Mouse (Mus musculus): ENCODE results near the gene Src.

Src gene

GRCm38 (mm10) chr2:157412497-157412896 lies 5.7 kb upstream of the Src start:
- no peak for ATAC-seq (ENCODE audit: low TSS enrichment)

- no peak for ATAC-seq (ENCODE audit: low TSS enrichment)
Measured at GRCm38 (mm10) chr2:157417229-157417628, 1.0 kb upstream of the Src start.

GRCm38 (mm10) chr2:157418609-157419071 lies 396 bp downstream of the Src start:
- no peak for ATAC-seq (ENCODE audit: low TSS enrichment)

DNA sequence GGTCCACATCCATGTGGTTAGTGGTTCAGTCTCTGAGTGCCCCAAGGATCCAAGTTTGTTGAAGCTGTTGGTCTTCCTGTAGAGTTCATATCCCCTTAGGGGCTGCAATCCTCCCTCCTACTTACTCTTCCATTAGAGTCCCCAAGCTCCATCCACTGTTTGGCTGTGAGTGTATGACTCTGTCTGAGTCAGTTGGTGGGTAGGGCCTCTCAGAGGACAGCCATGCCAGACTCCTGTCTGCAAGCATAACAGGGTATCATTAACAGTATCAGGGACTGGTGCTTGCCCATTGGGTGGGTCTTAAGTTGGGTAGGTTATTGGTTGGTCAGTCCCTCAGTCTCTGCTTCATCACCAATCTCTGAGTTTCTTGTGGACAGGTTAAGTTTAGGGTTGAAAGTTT lies 1.3 kb downstream of the Src start:
- no peak for ATAC-seq (ENCODE audit: low TSS enrichment)

- no peak for ATAC-seq (ENCODE audit: low TSS enrichment)
Measured at GRCm38 (mm10) chr2:157420404-157420803, 2.2 kb downstream of the Src start.

DNA sequence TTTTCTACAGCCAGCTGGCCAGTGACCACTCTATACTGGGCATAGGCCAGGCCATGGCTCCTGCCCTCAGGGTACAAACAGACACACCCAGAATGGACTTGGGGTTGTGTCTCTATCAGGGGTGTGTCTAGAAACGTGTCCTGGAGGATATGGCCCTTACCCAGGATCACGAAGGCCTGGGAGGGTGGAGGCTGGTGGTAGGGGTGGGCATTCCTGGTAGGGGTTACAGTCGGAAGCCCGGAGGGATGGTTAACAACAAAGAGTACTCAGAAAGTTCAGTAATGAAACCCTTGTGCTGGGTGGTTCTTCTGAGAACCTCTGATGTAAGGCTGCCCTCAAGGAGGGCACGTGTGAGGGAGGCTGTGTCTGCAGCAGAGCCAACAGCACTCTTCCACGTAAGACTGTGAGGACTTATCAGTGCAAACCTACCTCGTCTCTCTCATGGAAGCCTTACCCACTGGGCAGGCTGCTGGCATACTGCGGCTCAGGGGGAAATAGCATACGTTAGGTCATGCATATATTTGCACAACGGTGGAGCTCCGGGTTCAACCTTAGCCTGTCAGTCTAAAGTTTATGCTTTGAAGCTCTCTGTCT lies 3.9 kb downstream of the Src start:
- ATAC-seq (ENCODE audit: low TSS enrichment) = no peak

GRCm38 (mm10) chr2:157422854-157423705 lies 4.8 kb downstream of the Src start:
- no peak for ATAC-seq (ENCODE audit: low TSS enrichment)

DNA sequence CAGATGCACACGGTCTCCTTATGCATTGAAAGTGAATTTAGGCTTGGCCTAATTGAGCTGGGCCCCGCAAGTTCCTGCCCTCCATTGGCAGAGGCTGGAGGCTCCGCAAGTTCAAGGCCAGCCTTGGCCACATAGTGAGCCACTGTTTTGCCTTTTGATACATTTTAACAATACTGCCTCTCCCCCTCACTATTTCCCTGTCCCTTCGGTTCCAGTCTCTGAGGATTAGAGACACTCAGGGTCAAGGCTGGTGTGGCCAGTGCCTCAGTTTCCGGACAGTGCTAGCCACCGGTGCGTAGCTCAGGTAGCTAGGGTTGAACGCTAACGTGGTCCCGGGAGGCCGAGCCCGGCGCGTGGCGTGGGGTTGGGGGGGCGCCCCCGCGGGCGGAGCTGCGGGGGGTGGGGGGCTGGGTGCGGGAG lies 5.5 kb downstream of the Src start:
- no peak for ATAC-seq (ENCODE audit: low TSS enrichment)

GRCm38 (mm10) chr2:157424126-157424903 lies 6.1 kb downstream of the Src start:
- no peak for ATAC-seq (ENCODE audit: low TSS enrichment)

DNA sequence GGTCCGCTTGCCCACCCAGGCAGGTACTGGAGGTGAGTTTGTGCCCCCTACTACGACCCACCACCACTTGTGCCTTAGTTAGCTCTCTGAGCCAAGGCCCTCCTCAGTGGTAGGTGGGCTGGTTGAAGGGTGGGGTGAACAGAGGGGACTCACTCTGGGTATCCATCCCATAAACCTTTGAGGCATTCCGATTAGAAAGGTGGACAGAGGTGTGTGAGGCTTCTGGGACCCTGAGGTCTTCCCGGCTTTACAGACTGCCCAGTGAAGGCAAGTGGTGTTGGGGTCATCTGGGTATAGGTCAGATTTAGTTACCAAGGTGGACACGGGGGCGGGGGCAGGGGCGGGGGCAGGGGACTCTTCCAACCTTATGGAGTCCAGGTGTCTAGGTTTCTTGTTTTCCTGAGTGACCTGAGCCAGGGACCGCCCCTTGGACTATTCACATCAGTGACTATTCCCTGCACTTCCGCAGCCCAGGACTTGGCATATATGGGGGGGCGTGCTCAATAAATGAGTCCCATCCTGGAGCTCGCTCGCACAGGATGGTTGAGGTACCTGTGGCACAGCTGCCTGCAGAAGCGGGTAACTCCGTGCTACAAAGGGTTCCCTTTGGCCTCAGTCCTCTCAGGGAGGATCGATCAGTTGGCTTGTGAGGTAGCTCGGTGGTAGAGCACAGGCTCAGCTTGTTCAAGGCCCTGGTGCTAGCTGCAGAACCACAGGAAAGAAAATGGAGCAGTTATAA lies 6.8 kb downstream of the Src start:
- ATAC-seq (ENCODE audit: low TSS enrichment) = no peak

DNA sequence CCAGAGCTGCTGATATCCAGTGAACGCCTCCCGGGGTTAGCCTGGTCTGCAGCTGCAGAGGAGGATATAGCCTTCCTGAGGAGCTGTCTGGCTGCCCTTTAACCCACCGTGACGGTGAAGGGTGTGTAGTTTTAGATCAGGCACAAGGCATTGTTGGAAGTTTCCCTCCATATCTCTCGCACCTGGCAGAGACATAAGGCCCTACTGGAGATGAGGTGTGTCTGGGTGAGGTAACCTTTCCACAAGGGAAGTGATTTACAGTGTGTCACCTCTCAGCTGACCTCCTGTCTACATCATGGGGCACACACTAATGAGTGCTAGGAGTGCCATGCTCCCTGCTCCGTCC lies 7.4 kb downstream of the Src start:
- ATAC-seq (ENCODE audit: low TSS enrichment) = no peak

- no peak for ATAC-seq (ENCODE audit: low TSS enrichment)
Measured at GRCm38 (mm10) chr2:157426171-157426570, 7.9 kb downstream of the Src start.

GRCm38 (mm10) chr2:157427164-157427563 lies 8.9 kb downstream of the Src start:
- ATAC-seq (ENCODE audit: low TSS enrichment) = no peak

- no peak for ATAC-seq (ENCODE audit: low TSS enrichment)
Measured at GRCm38 (mm10) chr2:157428351-157429139, 10.3 kb downstream of the Src start.

DNA sequence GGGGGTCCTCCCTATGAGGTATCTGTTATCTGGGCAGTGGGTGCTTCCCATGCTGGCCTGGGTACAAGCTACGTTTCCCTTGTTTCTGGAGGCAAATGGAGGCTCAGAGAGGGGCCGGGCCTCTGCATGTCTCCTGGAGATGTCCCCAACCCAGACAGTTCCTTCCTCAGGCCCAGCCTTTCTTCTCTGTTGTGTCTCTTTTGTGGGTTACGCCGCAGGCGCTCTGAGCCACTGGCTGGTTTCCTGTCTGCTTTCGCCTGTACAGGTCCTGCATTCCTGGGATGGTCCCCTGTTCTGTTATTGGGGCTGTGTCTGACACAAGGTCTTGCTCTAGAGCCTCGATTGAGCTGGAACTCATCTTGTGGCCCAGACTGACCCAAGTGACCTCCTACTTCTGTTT lies 11.5 kb downstream of the Src start:
- ATAC-seq (ENCODE audit: low TSS enrichment) = no peak

DNA sequence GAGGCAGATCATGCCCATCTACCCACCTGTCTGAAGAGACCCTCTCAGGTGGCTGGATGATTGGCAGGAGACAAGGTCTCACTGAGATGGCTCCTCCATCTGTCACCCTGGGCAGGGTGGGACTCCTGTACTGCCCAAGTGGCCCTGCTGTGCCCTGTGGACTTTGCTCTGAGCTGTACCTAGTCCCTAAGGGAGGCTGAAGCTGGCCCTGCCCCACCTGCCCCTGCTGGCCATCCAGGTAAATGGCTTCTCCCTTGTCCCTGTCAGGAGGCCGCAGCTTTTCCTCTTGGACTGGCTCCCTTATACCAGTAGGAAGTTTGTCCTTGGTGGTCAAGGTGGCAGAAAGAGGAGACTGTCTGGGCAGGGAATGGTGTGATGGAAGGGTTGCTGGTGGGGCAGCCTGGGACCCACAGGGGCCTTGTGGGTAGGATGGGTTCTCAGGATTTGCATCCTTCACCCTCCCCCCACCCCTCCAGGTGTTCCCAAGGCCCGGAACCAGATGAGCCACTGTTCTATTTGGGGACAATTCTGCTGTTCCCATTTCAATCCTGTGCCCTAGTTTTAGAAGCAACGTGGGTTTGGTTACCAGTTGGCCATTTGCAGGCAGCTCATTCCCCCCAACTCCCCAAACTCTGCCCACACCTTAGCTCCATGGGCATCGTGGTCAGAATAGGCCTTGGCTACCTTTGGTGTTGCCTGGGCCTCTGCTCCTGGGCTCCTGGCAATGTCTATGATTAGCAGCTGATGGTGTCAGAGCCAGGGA lies 12.6 kb downstream of the Src start:
- ATAC-seq (ENCODE audit: low TSS enrichment) = peak; percentile 58

DNA sequence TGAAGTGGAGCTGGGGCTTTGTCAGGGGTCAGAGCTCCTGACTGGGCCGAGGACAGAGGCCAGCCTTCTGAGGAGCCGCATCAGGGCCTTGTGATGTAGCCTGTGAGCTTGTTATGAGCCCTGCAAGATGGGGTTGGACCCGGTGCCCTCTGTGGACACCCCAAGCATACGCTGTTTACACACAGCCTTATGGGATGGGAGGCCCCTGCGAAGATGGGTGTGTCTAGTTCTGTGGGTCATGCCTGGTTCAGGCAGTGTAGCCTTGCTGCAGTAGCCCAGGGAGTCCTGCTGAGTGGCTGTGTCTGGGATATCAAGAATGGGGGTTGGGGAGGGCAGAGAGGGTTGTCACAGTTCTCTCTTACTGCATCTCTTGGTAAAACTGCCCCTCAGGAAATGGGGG lies 13.7 kb downstream of the Src start:
- no peak for ATAC-seq (ENCODE audit: low TSS enrichment)

DNA sequence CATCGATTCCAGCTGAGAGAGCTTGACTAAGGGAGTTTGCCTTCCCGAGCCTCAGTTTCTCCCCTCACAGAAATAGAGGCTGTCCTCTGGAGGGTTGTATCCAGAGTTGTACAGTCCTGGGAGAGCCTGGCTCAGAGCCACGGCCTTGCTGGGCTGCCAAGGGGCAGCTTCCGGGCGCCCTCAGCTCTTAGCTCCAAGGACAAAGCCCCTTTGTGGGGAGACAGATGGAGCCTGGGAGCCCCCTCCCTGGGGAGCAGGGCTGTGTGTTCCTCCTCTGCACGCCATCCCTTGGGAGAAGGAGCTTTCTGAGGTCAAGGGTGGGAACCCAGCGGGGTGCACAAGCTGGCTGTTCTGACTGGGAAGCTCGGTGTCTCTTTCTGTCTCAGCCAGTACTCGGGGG lies 14.2 kb downstream of the Src start:
- ATAC-seq (ENCODE audit: low TSS enrichment) = no peak

GRCm38 (mm10) chr2:157434041-157434440 lies 15.8 kb downstream of the Src start:
- ATAC-seq (ENCODE audit: low TSS enrichment) = no peak

- peak; percentile 13 for ATAC-seq (ENCODE audit: low TSS enrichment)
Measured at GRCm38 (mm10) chr2:157434497-157434896, 16.3 kb downstream of the Src start.

All from frontal cortex, adult (tissue).